Mouse (Mus musculus): ENCODE data around the gene Hrasls5.

GRCm38 (mm10) chr19:7601551-7601950, 10.8 kb upstream of the Hrasls5 start:
- TF ChIP-seq CTCF (IDR thresholded peaks at IDR 0.05; ENCODE audit: borderline replicate concordance, insufficient read depth, low read depth, low read length) (no peak), POLR2A (IDR thresholded peaks at IDR 0.05; ENCODE audit: borderline replicate concordance, insufficient read depth, low read length) (no peak)

All from cerebellum, adult 2 months (tissue).